Mouse (Mus musculus) neutrophil, adult 5-6 weeks (primary cell): ENCODE results near the gene Hoxd12. TPM values are rescaled to one million over a fixed set of nuclear protein-coding genes. Genes with fewer than 3 reads are reported as not detected.

Experiments
- ATAC-seq: fragments of 151-379, 151-347 bp; 2 replicates; pipeline ENCODE4 v1.8.0; 2017; ENCODE audit warnings: mild to moderate bottlenecking, moderate TSS enrichment; ENCODE audit not compliant: insufficient number of reproducible peaks, poor library complexity, low FRiP score, severe bottlenecking; ENCODE audit errors: extremely low read depth
- total RNA-seq: library from RNA; stranded (forward); fragments of 200-1000 nt; gene quantifications from 2 replicates; pipeline ENCODE4 v1.2.3, GENCODE M21; 2017

Hoxd12 gene
- total RNA-seq, 1 experiment from 2014 or later: not detected

DNA sequence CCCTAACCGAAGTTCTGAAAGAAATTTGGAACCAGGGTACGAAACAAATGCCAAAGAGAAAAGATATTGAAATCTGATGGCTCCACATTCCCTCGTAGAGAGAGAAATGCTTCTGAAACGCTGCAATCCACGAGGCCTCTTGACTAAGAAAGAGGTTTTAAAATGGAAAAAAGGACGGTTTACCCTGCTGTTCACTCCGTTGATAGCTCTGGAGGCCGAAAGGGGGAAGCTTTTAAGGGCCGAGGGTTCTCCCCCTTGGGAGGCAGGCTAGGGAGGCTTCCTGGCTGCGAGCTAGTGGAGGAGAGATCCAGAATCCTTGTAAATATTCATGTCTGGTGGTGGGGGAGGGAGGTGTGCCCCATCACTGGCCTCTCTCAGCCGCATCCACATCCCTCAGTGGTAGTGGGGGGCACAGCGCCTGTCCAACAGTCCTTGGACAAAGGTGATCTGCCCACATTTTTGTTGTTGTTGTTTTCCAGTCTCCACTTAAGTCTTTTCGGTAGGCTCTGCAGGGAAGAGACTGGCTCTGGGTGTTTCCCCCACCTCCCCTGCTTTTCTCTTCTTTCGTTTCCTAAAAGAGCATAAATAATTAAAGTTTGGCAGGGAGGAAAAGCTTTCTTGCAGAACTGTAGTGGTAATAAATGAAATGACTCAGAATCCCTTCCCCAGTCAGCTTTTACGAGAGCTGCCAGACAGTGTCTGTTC, 4.2 kb downstream of the Hoxd12 start, which contains the start of gene Hoxd11:
Gene Hoxd11, plus strand, starts transcription at position 667 of the 705 bp plus-strand sequence.
- no peak for ATAC-seq

- no peak for ATAC-seq
Measured at GRCm38 (mm10) chr2:74679596-74679971, 4.8 kb downstream of the Hoxd12 start.

DNA sequence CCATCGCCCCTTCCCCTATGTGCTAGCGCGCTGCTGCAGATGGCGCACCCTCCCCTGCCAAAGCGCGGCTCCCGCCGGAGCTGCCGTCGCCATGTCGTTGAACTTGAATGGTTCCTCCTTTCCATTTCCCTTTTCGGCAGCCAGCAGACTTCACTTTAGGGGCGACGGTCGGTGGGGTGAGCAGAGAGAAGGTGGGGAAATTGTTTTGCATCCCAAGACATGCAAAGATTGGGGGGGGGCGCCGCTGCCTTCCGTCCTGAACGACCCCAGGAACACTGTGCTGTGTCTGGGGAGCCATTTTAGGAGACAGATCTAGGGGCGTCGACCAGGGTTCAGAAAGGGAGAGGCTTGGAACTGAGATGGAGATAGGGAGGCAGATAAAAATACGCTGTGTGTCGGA, 5.2 kb downstream of the Hoxd12 start:
- ATAC-seq: no peak

GRCm38 (mm10) chr2:74680561-74681398, 6.0 kb downstream of the Hoxd12 start:
- ATAC-seq: no peak

DNA sequence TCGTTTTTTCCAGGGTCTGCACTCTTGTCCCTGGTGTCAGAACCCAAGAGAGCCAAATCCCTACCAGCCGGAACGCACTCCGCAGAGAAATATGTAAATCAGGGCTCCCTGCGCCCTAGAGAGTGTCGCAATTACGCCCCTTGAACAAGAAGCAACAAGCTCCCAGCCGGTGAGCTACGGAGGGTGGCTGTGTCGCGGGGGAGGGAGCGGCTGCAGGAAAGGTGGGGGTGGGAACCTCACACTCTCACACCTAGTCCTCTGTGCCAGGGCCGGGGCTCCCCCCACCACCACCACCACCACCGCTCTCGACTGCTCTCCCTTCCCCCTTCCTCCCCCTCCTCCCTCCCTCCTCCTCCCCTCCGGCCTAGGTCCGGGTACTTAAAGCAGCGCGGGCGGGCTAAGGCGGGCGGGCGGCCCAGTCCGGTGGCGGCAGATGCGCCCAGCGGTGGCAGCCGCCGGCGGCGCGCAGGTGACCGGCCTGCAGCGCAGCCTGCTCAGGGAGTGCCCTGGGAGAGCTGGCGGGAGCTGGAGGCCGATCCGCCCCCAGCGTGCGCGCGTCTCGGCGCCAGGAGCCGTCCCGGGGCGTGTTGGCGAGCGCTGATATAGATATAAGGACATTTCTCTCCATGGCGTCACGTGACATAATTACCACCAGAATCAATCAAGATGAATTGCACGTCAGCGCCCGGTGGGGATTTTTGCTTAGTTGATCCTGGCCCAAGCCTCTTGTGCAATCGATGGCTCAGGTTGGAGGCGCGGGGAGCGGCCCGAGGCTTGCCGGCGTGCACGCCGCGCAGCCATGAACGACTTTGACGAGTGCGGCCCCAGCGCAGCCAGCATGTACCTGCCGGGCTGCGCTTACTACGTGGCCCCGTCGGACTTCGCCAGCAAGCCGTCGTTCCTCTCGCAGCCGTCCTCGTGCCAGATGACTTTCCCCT, 7.0 kb downstream of the Hoxd12 start:
- ATAC-seq: no peak

- ATAC-seq: no peak
Measured at GRCm38 (mm10) chr2:74682796-74683195, 8.0 kb downstream of the Hoxd12 start.

DNA sequence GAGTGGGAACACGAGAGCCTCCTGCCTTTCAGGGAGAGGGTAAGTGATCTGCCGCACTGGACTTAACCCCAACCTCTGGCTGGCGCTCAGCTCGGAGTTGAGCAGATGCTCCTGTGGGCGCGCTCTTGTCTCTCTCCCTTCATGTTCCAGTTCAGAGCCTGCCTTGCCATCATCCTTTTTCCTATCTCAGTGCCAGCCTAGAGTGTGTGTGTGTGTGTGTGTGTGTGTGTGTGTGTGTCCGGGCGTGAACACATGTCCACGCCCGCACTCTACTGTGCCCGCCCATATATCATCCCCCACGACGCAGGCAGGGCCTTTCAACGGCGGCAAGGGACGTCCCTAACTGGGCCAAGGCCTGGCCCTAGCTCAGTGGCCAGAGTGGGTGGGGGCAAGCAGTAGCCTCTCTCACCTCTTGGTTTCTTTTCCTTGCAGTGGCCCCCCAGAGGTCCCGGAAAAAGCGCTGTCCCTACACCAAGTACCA, 8.7 kb downstream of the Hoxd12 start:
- ATAC-seq: no peak

GRCm38 (mm10) chr2:74684106-74684505, 9.3 kb downstream of the Hoxd12 start:
- ATAC-seq: no peak

GRCm38 (mm10) chr2:74685059-74685603, 10.3 kb downstream of the Hoxd12 start:
- no peak for ATAC-seq

DNA sequence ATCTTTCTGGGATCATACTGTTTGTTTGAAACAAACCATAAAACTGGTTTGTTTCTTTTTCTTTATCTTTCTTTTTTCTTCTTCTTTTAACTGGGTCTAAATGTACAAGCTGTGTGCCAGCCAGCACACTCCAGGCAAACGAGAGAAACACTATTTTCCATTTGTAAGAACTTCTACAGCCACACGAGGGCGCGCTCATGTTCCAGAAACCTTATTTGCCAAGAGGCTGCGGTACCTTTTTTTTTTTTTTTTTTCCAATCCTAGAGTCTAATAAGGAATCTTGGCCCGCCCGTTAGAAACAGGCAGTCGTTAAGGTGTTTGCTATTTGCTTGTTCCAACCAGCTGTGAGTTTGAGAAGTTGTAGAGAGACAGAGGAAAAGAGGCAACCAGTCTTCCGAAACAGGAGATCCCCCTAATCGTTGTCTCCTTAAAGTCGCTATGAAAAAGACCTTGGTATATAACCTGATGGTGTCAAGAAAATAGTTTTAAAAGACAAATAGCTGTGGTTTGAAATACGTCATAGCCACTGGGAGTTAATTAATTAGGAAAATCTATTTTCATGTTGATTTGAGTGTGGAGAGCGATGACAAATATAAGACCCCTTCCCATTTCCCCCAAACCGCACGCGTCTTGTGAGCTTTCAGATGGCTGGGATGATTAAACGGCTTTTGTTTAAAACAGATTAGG, 11.6 kb downstream of the Hoxd12 start:
- ATAC-seq: no peak

DNA sequence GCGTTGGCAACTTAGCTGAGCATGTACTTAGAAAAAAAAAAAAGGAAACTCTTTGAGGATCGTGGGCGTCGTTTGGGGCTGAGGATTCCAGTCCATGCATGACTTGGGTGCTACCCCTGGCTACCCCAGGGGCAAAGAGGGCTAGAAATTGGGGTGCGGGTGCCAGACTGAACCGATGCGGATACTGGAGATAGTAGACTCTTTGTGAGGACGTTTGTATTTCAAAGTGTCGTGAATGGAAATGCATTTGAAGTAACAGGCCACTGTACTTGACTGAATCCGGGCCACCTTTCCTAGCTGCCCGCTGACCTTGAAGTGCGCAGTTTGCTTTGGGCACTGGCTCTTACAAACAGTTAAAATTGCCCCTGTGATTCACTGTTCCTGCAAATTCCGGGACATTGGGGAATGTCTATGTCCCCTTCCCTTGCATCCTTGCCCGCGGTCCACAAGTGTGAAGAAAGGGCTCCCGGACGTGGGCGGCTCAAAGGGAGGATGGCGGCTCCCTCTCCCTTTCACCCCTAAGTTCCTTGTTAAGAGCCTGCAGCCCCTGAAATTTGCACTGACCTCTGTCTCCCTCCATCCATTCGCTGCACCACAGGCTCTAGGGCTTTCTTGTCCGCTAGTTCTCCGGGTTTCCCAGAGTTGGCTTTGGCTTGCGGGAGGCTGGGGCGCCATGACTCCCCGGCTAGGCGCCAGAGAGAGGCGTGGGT, 12.3 kb downstream of the Hoxd12 start:
- ATAC-seq: no peak

DNA sequence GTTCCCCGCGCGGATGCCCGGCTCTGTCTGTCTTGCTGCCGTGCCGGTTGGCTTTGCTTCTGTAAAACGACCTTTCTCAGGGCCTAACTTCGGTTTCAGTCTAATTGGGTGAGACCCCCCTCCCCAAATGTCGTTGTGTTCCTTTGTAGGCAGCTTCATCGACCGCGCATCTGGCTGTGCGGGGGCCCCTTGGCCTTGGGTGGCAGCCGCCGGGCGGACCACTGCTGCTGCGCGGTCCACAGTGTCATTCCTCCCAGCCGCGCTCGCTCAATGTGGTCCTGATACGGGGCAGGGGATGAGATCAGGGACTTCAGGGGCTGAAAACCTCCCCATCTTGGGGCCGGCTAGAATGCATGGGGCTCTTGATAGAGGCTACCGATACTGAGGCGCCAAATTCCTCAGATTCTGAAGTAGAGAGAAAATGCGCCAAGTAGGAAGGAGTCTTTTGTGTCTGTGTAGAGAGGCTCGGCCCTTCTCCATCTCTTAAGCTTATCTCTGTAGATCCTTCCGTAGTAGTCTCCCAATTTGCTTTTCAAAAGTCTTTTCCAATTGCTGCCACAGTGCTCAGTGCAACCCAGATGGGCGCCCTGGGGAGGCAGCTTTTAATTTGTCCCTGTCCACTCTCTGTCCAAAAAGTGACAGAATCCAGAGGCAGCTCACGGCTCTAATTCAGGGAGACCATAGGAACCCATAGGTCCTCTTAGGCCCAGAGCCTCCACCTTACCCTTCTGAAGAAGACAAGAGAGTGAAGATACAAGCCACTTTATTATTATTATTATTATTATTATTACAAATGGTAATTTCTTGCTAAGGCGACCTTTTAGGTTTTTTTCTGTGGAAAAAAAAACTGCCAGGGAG, 13.1 kb downstream of the Hoxd12 start:
- no peak for ATAC-seq

GRCm38 (mm10) chr2:74688795-74689573, 14.2 kb downstream of the Hoxd12 start:
- ATAC-seq: no peak

GRCm38 (mm10) chr2:74689574-74690337, 14.9 kb downstream of the Hoxd12 start:
- no peak for ATAC-seq

GRCm38 (mm10) chr2:74690338-74690716, 15.5 kb downstream of the Hoxd12 start:
- ATAC-seq: no peak
